Mouse (Mus musculus) CD4-positive, CD25-positive, alpha-beta regulatory T cell (primary cell): ENCODE results near the gene Olfr774. TPM values are rescaled to one million over a fixed set of nuclear protein-coding genes. Genes with fewer than 3 reads are reported as not detected.

Source experiments
- polyA plus RNA-seq: library from polyadenylated mRNA; unstranded; fragments of 100-300 nt; shearing (Covaris generic); gene quantifications from one replicate; pipeline ENCODE4 v1.2.1, GENCODE M21; 2017

Olfr774 gene
- not detected for polyA plus RNA-seq

DNA sequence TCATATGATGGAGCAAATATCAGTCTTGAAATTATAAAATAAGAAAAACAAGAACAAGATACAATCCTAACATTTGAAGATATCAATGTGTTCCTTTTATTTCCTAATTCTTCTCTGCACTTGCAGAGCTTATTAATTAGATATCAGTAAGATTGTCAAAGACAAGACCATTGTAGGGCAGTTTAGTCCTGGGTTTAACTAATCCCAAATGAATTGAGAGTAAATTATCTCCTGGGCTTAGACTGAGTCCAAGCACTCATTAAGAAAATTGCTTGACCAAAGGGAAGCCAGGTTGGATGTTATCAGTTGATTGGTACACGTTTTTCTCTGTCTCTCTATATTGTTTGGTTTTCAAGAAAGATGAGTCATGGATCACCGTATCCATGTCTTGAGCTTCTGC is at the start of gene Olfr774:
Gene Olfr774, plus strand, starts transcription at position 301 of the 400 bp plus-strand sequence.

GRCm38 (mm10) chr10:129187319-129187718 is 48.7 kb upstream of the Olfr774 start, which contains the start of gene Olfr773:
Gene Olfr773 (minus strand): TSS chr10:129187419.

DNA sequence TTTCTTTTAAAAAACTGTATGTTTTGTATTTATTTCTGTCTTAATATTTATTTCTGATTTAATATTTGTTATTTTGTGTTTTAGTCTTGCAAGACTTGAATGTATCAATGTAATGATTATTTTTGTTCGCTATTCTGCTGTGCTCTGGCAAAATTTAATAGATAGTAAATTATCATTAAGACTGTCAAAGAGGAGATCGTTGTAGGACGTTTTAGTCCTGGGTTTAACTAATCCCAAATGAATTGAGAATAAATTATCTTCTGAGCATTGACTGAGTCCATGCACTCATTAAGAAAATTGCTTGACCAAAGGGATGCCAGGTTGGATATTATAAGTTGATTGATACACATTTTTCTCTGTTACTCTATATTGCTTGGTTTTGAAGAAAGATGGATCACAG is 12.1 kb downstream of the Olfr774 start, which contains the start of gene Olfr775:
Gene Olfr775, plus strand, starts transcription at position 301 of the 400 bp plus-strand sequence.

GRCm38 (mm10) chr10:129258827-129259226 is 22.8 kb downstream of the Olfr774 start, which contains the start of gene Olfr776:
Gene Olfr776 (plus strand): TSS chr10:129259127.

DNA sequence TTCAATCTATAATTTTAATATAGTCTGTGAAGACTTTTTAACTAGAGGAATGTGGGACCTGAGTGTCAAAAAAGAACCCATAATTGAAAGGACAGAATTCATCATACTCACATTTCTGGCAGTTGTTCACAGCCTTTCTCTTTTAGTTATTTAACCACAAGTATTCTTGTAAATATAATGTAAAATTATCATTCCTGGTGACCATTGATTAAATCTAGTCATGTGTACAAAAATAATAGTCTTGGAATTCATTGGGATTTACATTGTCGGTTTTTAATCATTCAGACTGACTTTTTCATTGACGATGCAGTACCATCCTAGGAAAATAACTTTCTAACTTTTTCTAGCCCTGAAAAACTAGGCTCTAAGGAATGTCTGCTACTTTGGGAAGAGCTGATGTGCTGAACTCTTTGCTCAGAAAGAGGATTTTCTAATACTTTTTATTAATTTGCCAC is 35.1 kb downstream of the Olfr774 start, which contains the start of gene Olfr777:
Gene Olfr777, minus strand, starts transcription at position 405 of the 455 bp plus-strand sequence.

Other genes with a start within 250 kb of the Olfr774 start
- gene Olfr9, start 246.8 kb upstream of the Olfr774 start, polyA plus RNA-seq = not detected
- gene Olfr763, start 225.4 kb upstream of the Olfr774 start, polyA plus RNA-seq = not detected
- gene Olfr764-ps1, start 196.3 kb upstream of the Olfr774 start, polyA plus RNA-seq = not detected
- gene Olfr765, start 186.2 kb upstream of the Olfr774 start, polyA plus RNA-seq = not detected
- not detected for gene Olfr766-ps1, start 167.2 kb upstream of the Olfr774 start, polyA plus RNA-seq
- gene Olfr767, start 153.3 kb upstream of the Olfr774 start, polyA plus RNA-seq = not detected
- gene Olfr768, start 136.8 kb upstream of the Olfr774 start, polyA plus RNA-seq = not detected
- 0.04 TPM for gene Olfr769, start 118.3 kb upstream of the Olfr774 start, polyA plus RNA-seq
- gene Olfr770, start 97.2 kb upstream of the Olfr774 start, polyA plus RNA-seq = not detected
- not detected for gene Olfr771, start 71.5 kb upstream of the Olfr774 start, polyA plus RNA-seq
- not detected for gene Olfr772, start 58.3 kb upstream of the Olfr774 start, polyA plus RNA-seq
- not detected for gene Olfr773, start 48.8 kb upstream of the Olfr774 start, polyA plus RNA-seq
- not detected for gene Olfr775, start 12.2 kb downstream of the Olfr774 start, polyA plus RNA-seq
- not detected for gene Olfr776, start 22.9 kb downstream of the Olfr774 start, polyA plus RNA-seq
- gene Olfr777, start 35.3 kb downstream of the Olfr774 start, polyA plus RNA-seq = not detected
- gene Olfr780, start 81.9 kb downstream of the Olfr774 start, polyA plus RNA-seq = not detected
- gene Olfr781, start 92.7 kb downstream of the Olfr774 start, polyA plus RNA-seq = not detected
- not detected for gene Olfr782, start 112.6 kb downstream of the Olfr774 start, polyA plus RNA-seq
- 0.07 TPM for gene Olfr784, start 147.9 kb downstream of the Olfr774 start, polyA plus RNA-seq
- gene Olfr785, start 169.2 kb downstream of the Olfr774 start, polyA plus RNA-seq = not detected
- not detected for gene Olfr786, start 191.1 kb downstream of the Olfr774 start, polyA plus RNA-seq
- 0.16 TPM for gene Olfr787, start 225.7 kb downstream of the Olfr774 start, polyA plus RNA-seq
- not detected for gene Olfr788, start 234.8 kb downstream of the Olfr774 start, polyA plus RNA-seq
- not detected for gene Olfr789, start 248.5 kb downstream of the Olfr774 start, polyA plus RNA-seq